Mouse (Mus musculus): ENCODE data around the gene Smpx. TPM values are rescaled to one million over a fixed set of nuclear protein-coding genes. Genes with fewer than 3 reads are reported as not detected.

The Smpx gene
- polyA plus RNA-seq, 2 experiments = 29.7 to 44.8 TPM

DNA sequence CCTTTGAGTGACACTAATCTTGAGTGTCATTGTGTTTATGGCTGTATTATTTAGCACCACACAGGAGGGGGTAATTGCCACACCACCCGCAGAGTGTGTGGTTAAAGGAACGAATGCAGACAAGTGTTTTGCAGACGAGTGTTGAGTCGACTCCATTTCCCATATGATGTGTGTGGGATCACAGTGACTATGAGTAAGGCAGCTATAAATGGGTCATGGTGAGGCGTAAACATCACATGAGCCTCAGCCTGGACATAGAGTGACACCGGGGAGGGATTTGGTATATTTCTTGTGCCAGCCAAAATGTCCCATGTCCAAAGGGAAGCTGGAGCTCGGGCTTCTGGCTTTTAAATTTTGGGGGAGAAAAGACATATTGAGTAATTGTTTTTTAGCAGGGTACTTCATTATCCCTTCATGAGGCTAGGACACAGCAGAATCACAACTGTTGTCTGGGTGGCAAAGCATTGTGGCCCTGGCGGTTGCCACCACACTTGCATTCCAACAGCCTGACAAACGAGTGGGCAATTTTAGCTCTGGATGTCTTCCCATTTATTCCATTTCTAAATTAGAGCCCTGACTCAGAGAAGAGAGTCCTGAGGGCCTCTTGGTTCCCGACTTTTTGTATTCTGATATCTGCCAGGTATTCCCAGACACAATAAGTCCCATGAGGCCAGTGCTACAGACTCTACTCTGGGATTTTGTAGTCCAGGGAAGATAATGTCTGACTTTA, 49.3 kb downstream of the Smpx start:
- H3K27me3 ChIP-seq (ENCODE audit: control insufficient read depth, insufficient read depth, low read length) = no peaks in the 10 kb centered on the region
- H3K36me3 ChIP-seq (ENCODE audit: control insufficient read depth, insufficient read depth, low read length) = no peaks in the 10 kb centered on the region
- no peak overlapping the region for H3K27ac ChIP-seq (replicated peaks; ENCODE audit: low read depth, low read length)
- no peak overlapping the region for H3K4me3 ChIP-seq (replicated peaks; ENCODE audit: low read length)
- 68% methylated on average over 10 of the region's 10 CpGs for WGBS
- ATAC-seq (ENCODE audit: low FRiP score, low read depth) (no peak), DNase-seq (ENCODE audit: low spot score) (no peak)
- TF ChIP-seq POLR2A (IDR thresholded peaks at IDR 0.05; ENCODE audit: borderline replicate concordance, extremely low read depth, insufficient read depth, insufficient read length) = no peak
- no peak overlapping the region for H3K4me2 ChIP-seq (replicated peaks; ENCODE audit: low read depth, low read length, severe bottlenecking)
- H3K9me3 ChIP-seq (ENCODE audit: control insufficient read depth, low read length) = no peaks in the 10 kb centered on the region
- H3K9ac ChIP-seq (ENCODE audit: low read depth, low read length, severe bottlenecking) = no peak overlapping the region
- no peaks in the 10 kb centered on the region for H3K4me1 ChIP-seq (ENCODE audit: control insufficient read depth, insufficient read depth, low read length)

DNA sequence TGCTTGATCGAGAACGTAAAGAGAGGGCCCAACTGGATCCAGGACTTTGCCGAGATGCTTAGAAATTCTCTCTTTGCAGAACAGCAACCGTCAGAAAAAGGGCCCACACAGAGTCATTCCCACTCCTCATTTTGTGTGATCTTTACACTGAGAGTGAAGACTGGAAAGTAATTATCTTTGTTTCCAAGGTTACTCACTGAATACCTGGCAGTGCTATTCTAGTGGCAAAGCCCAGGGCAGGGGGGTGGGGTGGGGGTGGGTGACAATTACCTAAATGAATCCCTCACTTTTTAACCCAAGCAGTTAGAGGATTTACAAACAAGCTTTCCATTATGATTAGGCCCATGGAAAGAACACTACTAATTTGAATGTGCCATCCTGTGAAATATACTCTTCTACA, 55.8 kb downstream of the Smpx start:
- 66% methylated on average over 4 of the region's 4 CpGs for WGBS
- Histone ChIP-seq H3K27me3 (ENCODE audit: control insufficient read depth, insufficient read depth, low read length) (no peaks in the 10 kb centered on the region), H3K27ac (replicated peaks; ENCODE audit: low read depth, low read length) (no peak overlapping the region), H3K9me3 (ENCODE audit: control insufficient read depth, low read length) (no peaks in the 10 kb centered on the region), H3K4me2 (replicated peaks; ENCODE audit: low read depth, low read length, severe bottlenecking) (no peak overlapping the region), H3K9ac (ENCODE audit: low read depth, low read length, severe bottlenecking) (no peak overlapping the region), H3K4me1 (ENCODE audit: control insufficient read depth, insufficient read depth, low read length) (no peaks in the 10 kb centered on the region), H3K4me3 (replicated peaks; ENCODE audit: low read length) (no peak overlapping the region), H3K36me3 (ENCODE audit: control insufficient read depth, insufficient read depth, low read length) (no peaks in the 10 kb centered on the region)
- no peak for TF ChIP-seq POLR2A (IDR thresholded peaks at IDR 0.05; ENCODE audit: borderline replicate concordance, extremely low read depth, insufficient read depth, insufficient read length)
- ATAC-seq (ENCODE audit: low FRiP score, low read depth) = no peak
- no peak for DNase-seq (ENCODE audit: low spot score)

DNA sequence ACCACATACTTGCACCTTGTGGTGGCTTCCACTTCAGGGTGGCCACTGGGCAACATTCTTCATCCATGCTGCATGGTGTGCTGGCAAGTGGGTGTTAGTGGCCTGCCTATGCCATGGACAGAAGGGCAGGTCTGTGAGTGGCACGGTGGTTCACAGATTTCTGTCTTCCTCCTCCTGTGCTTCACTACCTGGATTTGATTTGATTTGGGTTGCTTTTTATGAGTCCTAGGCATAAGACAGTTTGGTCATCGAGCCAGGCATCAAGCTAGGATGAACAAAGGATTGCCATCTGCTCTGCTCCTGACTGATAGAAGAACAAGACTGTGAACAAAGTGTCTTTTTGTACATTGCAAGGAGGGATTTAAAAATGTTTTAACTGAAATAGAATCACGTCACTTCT, 63.8 kb downstream of the Smpx start:
- ATAC-seq (ENCODE audit: low FRiP score, low read depth) (no peak), DNase-seq (ENCODE audit: low spot score) (no peak)
- Histone ChIP-seq H3K4me2 (replicated peaks; ENCODE audit: low read depth, low read length, severe bottlenecking) (no peak overlapping the region), H3K4me1 (ENCODE audit: control insufficient read depth, insufficient read depth, low read length) (no peaks in the 10 kb centered on the region), H3K27ac (replicated peaks; ENCODE audit: low read depth, low read length) (no peak overlapping the region), H3K9me3 (ENCODE audit: control insufficient read depth, low read length) (no peaks in the 10 kb centered on the region), H3K36me3 (ENCODE audit: control insufficient read depth, insufficient read depth, low read length) (no peaks in the 10 kb centered on the region), H3K27me3 (ENCODE audit: control insufficient read depth, insufficient read depth, low read length) (no peaks in the 10 kb centered on the region), H3K4me3 (replicated peaks; ENCODE audit: low read length) (no peak overlapping the region), H3K9ac (ENCODE audit: low read depth, low read length, severe bottlenecking) (no peak overlapping the region)
- TF ChIP-seq POLR2A (IDR thresholded peaks at IDR 0.05; ENCODE audit: borderline replicate concordance, extremely low read depth, insufficient read depth, insufficient read length) = no peak
- 82% methylated on average over 3 of the region's 3 CpGs for WGBS

DNA sequence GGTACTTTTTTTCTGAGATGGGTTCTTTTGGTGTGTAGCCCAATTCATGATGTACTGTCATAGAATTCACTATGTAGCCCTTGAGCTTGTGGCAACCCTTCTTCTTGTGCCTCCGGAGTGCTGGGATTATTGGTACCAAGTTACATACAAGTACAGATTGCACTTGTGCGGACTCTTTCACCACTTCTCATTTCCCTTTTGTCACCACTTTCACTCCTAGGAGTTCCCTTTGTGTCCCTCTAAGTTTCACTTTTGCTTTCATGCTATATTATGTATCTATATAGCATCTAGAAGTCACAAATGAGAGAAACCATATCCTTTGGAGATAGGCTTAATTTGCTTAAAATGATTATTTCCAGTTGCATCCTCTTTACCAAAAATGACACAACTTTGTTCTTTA, 103.0 kb downstream of the Smpx start:
- no peaks in the 10 kb centered on the region for H3K9me3 ChIP-seq (ENCODE audit: control insufficient read depth, low read length)
- ATAC-seq (ENCODE audit: low FRiP score, low read depth) = no peak
- WGBS = 87% methylated on average over 2 of the region's 2 CpGs
- no peak overlapping the region for H3K27ac ChIP-seq (replicated peaks; ENCODE audit: low read depth, low read length)
- H3K4me2 ChIP-seq (replicated peaks; ENCODE audit: low read depth, low read length, severe bottlenecking) = no peak overlapping the region
- H3K36me3 ChIP-seq (ENCODE audit: control insufficient read depth, insufficient read depth, low read length) = no peaks in the 10 kb centered on the region
- DNase-seq (ENCODE audit: low spot score) = no peak
- no peak overlapping the region for H3K4me3 ChIP-seq (replicated peaks; ENCODE audit: low read length)
- no peak for TF ChIP-seq POLR2A (IDR thresholded peaks at IDR 0.05; ENCODE audit: borderline replicate concordance, extremely low read depth, insufficient read depth, insufficient read length)
- H3K27me3 ChIP-seq (ENCODE audit: control insufficient read depth, insufficient read depth, low read length) = no peaks in the 10 kb centered on the region
- H3K9ac ChIP-seq (ENCODE audit: low read depth, low read length, severe bottlenecking) = no peak overlapping the region
- no peaks in the 10 kb centered on the region for H3K4me1 ChIP-seq (ENCODE audit: control insufficient read depth, insufficient read depth, low read length)

Other genes with a start within 250 kb of the Smpx start
- gene Sms, start 206.6 kb upstream of the Smpx start, polyA plus RNA-seq (2012; rRNA removed) = 61.0 and 64.6 TPM in 2 replicates
- gene Sms, start 206.6 kb upstream of the Smpx start, polyA plus RNA-seq (2014; fragmentation: Nextera tagmentation; extraction: Ambion mirVana) = 54.8 and 57.0 TPM in 2 replicates
- 2.9 TPM in 1 of 2 replicates, not detected in the other for gene Yy2, start 129.9 kb upstream of the Smpx start, polyA plus RNA-seq (2012; rRNA removed)
- 3.4 and 3.6 TPM in 2 replicates for gene Yy2, start 129.9 kb upstream of the Smpx start, polyA plus RNA-seq (2014; fragmentation: Nextera tagmentation; extraction: Ambion mirVana)
- 28.5 and 40.2 TPM in 2 replicates for gene Mbtps2, start 100.2 kb upstream of the Smpx start, polyA plus RNA-seq (2012; rRNA removed)
- 18.7 and 22.1 TPM in 2 replicates for gene Mbtps2, start 100.2 kb upstream of the Smpx start, polyA plus RNA-seq (2014; fragmentation: Nextera tagmentation; extraction: Ambion mirVana)
- gene Klhl34, start 119.5 kb downstream of the Smpx start, polyA plus RNA-seq (2012; rRNA removed) = 0.06 and 0.08 TPM in 2 replicates
- 0.70 and 1.2 TPM in 2 replicates for gene Klhl34, start 119.5 kb downstream of the Smpx start, polyA plus RNA-seq (2014; fragmentation: Nextera tagmentation; extraction: Ambion mirVana)

Data from limb, embryonic 14.5 days (tissue).